Mouse (Mus musculus): Measurements from ENCODE around the gene Ace3. TPM values are rescaled to one million over a fixed set of nuclear protein-coding genes. Genes with fewer than 3 reads are reported as not detected.

The Ace3 gene
- 2.2 and 2.4 TPM in 2 replicates for polyA plus RNA-seq (2012; rRNA removed)

DNA sequence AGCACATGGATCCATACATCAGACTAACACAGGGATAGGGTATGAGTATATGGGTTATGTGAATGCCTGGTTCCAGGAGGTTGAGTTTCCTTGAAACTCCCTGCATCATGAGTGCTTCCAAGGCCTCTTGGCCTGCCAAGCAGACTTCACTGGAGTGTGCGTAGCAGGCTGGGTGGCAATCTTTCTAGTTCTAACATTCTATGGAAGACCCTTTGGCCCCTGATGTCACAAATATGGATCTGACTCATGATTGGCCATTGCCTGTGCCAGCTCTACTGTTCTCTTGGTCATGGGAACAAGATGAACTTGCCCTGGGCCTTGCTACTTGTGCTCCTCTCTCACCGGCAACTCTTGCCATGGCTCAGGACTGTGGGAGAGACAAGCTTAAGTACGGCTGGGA is at the start of gene Ace3:
Ace3 (plus strand) TSS at position 301 of the 400 bp plus-strand sequence.
- H3K4me1 ChIP-seq (ENCODE audit: control insufficient read depth, insufficient read depth, low read length) = peaks cover 9% of the 10 kb centered on the region; the same call in 1 of the 2 replicates
- no peak for TF ChIP-seq POLR2A (IDR thresholded peaks at IDR 0.05; ENCODE audit: borderline replicate concordance, extremely low read depth, low read depth, low read length)
- TF ChIP-seq CTCF (IDR thresholded peaks at IDR 0.05; ENCODE audit: insufficient read depth, low read length) = no peak
- WGBS = 93% methylated on average over 3 of the region's 3 CpGs
- DNase-seq = no peak
- H3K4me3 ChIP-seq (replicated peaks; ENCODE audit: extremely low read depth, low read depth, low read length) = no peak within 1 kb of the TSS

DNA sequence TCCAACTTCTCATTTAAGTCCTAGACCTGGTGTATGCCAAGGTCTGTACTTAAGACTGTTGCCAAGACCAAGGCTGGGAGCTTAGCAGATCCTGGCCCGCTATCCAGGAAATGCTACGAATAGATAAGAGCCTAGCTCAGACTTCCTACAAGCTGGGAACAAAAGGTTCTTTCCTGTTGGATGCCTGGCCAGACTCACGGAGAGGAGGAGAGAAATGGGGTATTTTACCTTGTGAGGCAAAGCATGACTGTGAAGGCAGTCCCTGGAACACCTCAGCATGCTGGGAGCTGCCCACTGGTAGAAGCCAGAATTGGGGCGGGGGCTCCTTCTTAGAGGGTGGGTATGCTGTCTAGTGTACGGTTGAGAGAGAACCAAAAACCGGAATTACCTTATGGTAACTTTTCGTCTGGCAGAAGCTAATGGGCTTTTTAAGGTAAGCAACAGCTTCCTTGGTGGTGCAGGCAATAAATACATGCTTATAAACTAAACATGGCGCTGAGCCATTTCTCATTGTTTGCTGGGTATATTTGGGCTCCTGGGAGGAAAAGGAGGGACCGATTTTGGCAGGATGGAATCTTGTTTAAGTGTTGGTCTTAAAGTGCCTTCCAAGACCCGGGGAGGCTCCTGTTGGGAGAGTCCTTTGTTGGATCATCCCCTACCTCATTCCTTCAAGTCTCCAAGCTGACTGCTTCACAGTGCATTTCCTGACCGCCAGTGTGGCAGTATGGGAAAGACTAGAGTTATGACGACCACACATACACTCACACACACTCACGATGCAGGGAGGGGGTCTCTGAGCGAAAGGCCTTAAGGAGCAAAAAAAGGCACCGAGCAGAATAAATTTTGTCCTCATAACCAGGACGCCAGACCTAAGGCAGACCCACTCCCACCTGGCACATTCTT is 49.5 kb upstream of the Ace3 start:
- Histone ChIP-seq H3K4me1 (ENCODE audit: control insufficient read depth, insufficient read depth, low read length) (peaks cover 22% of the 10 kb centered on the region), H3K4me3 (replicated peaks; ENCODE audit: extremely low read depth, low read depth, low read length) (peak overlapping the region; percentile 73)
- 38% methylated on average over 16 of the region's 16 CpGs for WGBS
- TF ChIP-seq POLR2A (IDR thresholded peaks at IDR 0.05; ENCODE audit: borderline replicate concordance, extremely low read depth, low read depth, low read length) (peak; percentile 57; the same call in 1 of the 2 replicates), CTCF (IDR thresholded peaks at IDR 0.05; ENCODE audit: insufficient read depth, low read length) (no peak)
- DNase-seq = peak; percentile 65

DNA sequence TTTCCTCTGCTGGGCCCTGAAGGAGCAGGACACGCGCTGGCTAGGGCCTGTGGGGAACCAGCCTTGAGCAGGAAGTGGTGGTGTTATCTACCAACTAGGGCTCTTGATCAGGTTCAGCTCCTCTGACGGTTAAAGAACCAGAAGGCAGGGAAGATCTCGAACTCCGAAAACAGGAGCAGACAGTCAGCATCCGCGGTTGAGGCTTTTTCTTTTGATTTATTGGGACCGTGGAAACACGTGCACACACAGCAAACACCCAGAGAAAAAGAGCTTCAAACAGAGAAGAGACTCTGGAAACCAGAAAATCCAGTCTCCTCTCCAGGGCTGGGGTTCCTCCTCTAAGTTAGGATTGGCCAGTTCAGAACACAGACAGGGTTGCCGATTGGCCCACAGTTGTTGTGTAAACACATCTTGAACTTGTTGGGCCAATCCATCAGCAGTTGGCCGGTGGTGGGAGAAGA is 47.8 kb upstream of the Ace3 start:
- WGBS = 27% methylated on average over 11 of the region's 11 CpGs
- no peak for DNase-seq
- Histone ChIP-seq H3K4me1 (ENCODE audit: control insufficient read depth, insufficient read depth, low read length) (peaks cover 22% of the 10 kb centered on the region), H3K4me3 (replicated peaks; ENCODE audit: extremely low read depth, low read depth, low read length) (no peak overlapping the region)
- TF ChIP-seq CTCF (IDR thresholded peaks at IDR 0.05; ENCODE audit: insufficient read depth, low read length) (no peak), POLR2A (IDR thresholded peaks at IDR 0.05; ENCODE audit: borderline replicate concordance, extremely low read depth, low read depth, low read length) (no peak)

DNA sequence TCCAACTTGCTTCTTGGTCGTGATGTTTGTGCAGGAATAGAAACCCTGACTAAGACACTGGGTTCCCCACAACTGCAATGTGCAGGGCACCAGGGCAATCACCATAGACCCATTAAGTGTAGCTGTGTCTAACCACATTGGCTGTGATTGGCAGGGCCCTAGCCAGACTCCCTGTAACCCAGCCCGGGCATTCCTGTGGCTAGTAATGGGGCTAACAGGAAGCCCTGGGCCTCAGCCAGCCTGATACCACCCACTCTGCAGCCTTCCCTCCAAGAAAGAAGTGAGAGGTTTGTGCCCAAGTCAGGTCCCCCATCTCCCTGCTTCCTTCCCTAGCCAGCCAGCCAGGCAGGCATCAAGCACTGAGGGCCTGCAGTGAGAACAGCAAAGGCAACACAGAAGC is 46.2 kb upstream of the Ace3 start:
- peaks cover 23% of the 10 kb centered on the region for H3K4me1 ChIP-seq (ENCODE audit: control insufficient read depth, insufficient read depth, low read length)
- no peak overlapping the region for H3K4me3 ChIP-seq (replicated peaks; ENCODE audit: extremely low read depth, low read depth, low read length)
- 39% methylated on average over 2 of the region's 2 CpGs for WGBS
- DNase-seq = no peak
- TF ChIP-seq CTCF (IDR thresholded peaks at IDR 0.05; ENCODE audit: insufficient read depth, low read length) = no peak
- TF ChIP-seq POLR2A (IDR thresholded peaks at IDR 0.05; ENCODE audit: borderline replicate concordance, extremely low read depth, low read depth, low read length) = no peak

DNA sequence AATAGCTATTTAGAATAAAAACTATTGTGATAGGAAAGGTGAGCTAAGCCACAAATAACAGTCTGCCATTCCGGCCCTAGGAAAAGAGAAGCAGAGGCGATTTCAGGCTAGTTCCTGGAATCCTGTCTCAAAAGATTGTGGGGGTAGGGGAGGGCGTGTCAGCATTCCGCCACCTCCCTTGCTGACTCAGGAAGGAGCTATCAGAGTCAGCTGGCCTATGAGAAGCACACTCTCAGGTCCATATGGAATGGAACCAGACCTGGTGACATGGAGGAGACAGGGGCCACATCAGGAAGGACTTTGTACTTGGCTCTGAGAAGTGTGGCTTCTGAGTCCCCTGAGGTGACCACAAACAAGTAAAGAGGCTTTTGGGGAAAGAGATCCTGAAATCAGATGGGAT is 44.0 kb upstream of the Ace3 start:
- Histone ChIP-seq H3K4me1 (ENCODE audit: control insufficient read depth, insufficient read depth, low read length) (peaks cover 27% of the 10 kb centered on the region), H3K4me3 (replicated peaks; ENCODE audit: extremely low read depth, low read depth, low read length) (no peak overlapping the region)
- no peak for DNase-seq
- WGBS = 57% methylated on average over 4 of the region's 4 CpGs
- TF ChIP-seq CTCF (IDR thresholded peaks at IDR 0.05; ENCODE audit: insufficient read depth, low read length) = no peak
- TF ChIP-seq POLR2A (IDR thresholded peaks at IDR 0.05; ENCODE audit: borderline replicate concordance, extremely low read depth, low read depth, low read length) = no peak

DNA sequence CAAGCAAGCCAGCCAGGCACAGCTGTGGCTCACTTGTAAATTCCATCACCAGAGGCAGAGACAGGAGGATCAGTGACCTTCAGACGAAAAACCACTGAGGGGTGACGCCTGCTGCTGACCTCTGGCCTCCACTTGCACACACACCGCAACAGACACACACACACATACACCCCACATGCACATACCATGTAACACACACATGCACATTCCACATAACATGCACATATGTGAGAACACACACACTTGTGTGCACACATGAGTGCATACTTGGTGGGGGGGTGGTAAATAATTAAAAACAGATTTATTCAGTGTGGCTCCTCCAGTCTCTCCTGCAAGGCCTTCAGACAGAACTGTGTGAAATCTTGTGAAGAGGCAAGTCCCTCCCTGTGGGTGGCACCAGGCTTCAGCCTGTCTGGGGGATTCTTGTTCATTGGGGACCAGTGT is 42.9 kb upstream of the Ace3 start:
- TF ChIP-seq CTCF (IDR thresholded peaks at IDR 0.05; ENCODE audit: insufficient read depth, low read length) (no peak), POLR2A (IDR thresholded peaks at IDR 0.05; ENCODE audit: borderline replicate concordance, extremely low read depth, low read depth, low read length) (no peak)
- no peak for DNase-seq
- H3K4me3 ChIP-seq (replicated peaks; ENCODE audit: extremely low read depth, low read depth, low read length) = no peak overlapping the region
- 74% methylated on average over 3 of the region's 3 CpGs for WGBS
- H3K4me1 ChIP-seq (ENCODE audit: control insufficient read depth, insufficient read depth, low read length) = peaks cover 20% of the 10 kb centered on the region

DNA sequence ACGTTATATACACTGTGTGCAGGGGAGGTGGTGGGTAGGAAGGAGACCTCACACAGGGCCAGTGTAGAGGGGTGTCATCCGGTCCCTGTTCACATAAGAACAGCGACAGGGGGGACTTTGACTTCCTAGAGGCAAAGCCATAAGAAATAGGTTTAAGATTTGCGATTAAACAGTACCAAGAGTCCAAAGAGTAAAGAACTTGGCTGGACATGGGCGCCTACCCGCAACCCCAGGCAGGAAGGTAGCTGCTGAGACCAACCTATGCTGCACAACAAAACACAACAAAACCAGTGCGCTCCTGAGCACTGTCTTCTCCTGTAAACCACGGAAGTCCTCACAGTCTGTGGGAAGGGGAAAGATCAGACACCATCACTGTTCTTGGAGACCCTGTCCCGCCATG is 42.4 kb upstream of the Ace3 start:
- TF ChIP-seq POLR2A (IDR thresholded peaks at IDR 0.05; ENCODE audit: borderline replicate concordance, extremely low read depth, low read depth, low read length) (no peak), CTCF (IDR thresholded peaks at IDR 0.05; ENCODE audit: insufficient read depth, low read length) (no peak)
- Histone ChIP-seq H3K4me3 (replicated peaks; ENCODE audit: extremely low read depth, low read depth, low read length) (no peak overlapping the region), H3K4me1 (ENCODE audit: control insufficient read depth, insufficient read depth, low read length) (peaks cover 15% of the 10 kb centered on the region)
- no peak for DNase-seq
- WGBS = 92% methylated on average over 9 of the region's 9 CpGs

DNA sequence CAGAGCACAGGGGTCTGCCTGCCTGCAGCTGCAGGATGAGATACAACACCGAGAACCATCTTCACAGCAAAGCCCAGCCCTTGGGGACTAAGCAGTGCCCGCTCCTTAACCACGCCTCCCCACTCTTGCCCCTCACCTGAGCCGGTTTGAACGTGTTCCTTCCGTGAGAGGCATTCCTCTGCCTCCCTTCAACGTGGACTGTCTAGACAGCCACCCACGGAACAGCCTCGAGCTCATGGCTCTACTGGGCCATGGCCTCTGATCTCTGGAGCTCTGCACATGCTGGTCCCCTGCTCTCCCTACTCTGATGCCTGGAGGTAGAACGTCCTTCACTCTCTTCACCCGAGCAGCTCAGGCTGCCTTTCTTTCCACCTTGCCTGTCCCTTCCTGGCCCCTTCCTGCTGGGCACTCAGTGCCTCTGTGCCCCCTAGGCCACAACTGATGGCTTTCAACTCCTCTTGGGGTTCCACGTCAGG is 41.5 kb upstream of the Ace3 start, which contains the start of gene Cyb561:
Cyb561 (minus strand) TSS at position 426 of the 476 bp plus-strand sequence.
- 67% methylated on average over 12 of the region's 12 CpGs for WGBS
- DNase-seq = no peak
- H3K4me3 ChIP-seq (replicated peaks; ENCODE audit: extremely low read depth, low read depth, low read length) = no peak within 1 kb of the TSS
- H3K4me1 ChIP-seq (ENCODE audit: control insufficient read depth, insufficient read depth, low read length) = peaks cover 14% of the 10 kb centered on the region
- TF ChIP-seq POLR2A (IDR thresholded peaks at IDR 0.05; ENCODE audit: borderline replicate concordance, extremely low read depth, low read depth, low read length) (no peak), CTCF (IDR thresholded peaks at IDR 0.05; ENCODE audit: insufficient read depth, low read length) (no peak)

DNA sequence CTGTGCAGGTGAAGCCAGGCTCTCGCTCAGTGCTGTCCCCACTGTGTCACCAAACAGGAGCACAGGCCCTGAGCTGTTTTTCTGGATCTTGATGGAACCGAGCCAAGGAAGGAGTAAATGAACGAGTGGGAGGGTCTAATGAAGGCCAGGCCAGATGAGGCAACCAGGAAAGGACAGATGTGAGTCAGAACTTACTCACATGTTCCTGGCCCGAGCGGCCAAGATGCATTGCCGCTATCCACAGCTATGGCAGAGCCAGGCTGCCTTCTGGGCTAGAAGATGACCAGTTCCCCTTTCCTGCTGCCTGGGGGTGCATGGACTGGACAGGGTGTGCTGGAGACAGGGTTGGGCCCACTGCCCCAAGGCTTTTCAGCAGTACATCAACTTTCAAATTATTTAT is 41.1 kb upstream of the Ace3 start:
- Histone ChIP-seq H3K4me1 (ENCODE audit: control insufficient read depth, insufficient read depth, low read length) (peaks cover 13% of the 10 kb centered on the region), H3K4me3 (replicated peaks; ENCODE audit: extremely low read depth, low read depth, low read length) (no peak overlapping the region)
- no peak for DNase-seq
- TF ChIP-seq CTCF (IDR thresholded peaks at IDR 0.05; ENCODE audit: insufficient read depth, low read length) (no peak), POLR2A (IDR thresholded peaks at IDR 0.05; ENCODE audit: borderline replicate concordance, extremely low read depth, low read depth, low read length) (no peak)
- WGBS = 32% methylated on average over 6 of the region's 6 CpGs

All from lung, adult 2 months (tissue).